Mouse (Mus musculus) liver, embryonic 12.5 days (tissue): Measurements from ENCODE around the gene Trpc7. TPM values are rescaled to one million over a fixed set of nuclear protein-coding genes. Genes with fewer than 3 reads are reported as not detected.
A peak's percentile ranks its signal among the peaks of the same experiment; 100 is the strongest.

Experiments used
- ATAC-seq: fragments of 200-750 bp; cut with Nextera tagmentation; 2 replicates; pipeline ENCODE4 v1.8.0; 2017; ENCODE audit warnings: moderate number of reproducible peaks, mild to moderate bottlenecking, moderate library complexity
- H3K27ac ChIP-seq: fragments of 300-500 bp; sonication (generic); 2 replicates; pipeline ENCODE4 v1.5.1; 2016; ENCODE audit warnings: mild to moderate bottlenecking
- H3K27me3 ChIP-seq: fragments of 300-500 bp; sonication (generic); replicated peaks from 2 replicates; pipeline ENCODE4 v1.6.1; 2016; ENCODE audit warnings: mild to moderate bottlenecking, moderate library complexity
- H3K36me3 ChIP-seq: fragments of 300-500 bp; sonication (generic); 2 replicates; pipeline ENCODE4 v1.6.1; 2016; ENCODE audit warnings: mild to moderate bottlenecking, moderate library complexity
- H3K4me1 ChIP-seq: fragments of 300-500 bp; sonication (generic); 2 replicates; pipeline ENCODE4 v1.6.1; 2016
- H3K4me2 ChIP-seq: fragments of 300-500 bp; sonication (generic); 2 replicates; pipeline ENCODE4 v1.6.1; 2016; ENCODE audit warnings: mild to moderate bottlenecking, moderate library complexity
- H3K4me3 ChIP-seq: fragments of 300-500 bp; sonication (generic); 2 replicates; pipeline ENCODE4 v1.5.1; 2016; ENCODE audit warnings: mild to moderate bottlenecking, moderate library complexity
- H3K9ac ChIP-seq: fragments of 300-500 bp; sonication (generic); 2 replicates; pipeline ENCODE4 v1.6.1; 2016; ENCODE audit warnings: mild to moderate bottlenecking, moderate library complexity
- H3K9me3 ChIP-seq: fragments of 300-500 bp; sonication (generic); replicated peaks from 2 replicates; pipeline ENCODE4 v1.6.1; 2016; ENCODE audit warnings: mild to moderate bottlenecking, moderate library complexity
- WGBS: fragments of 180-500 bp; shearing (Covaris S2); methylation state at CpG from one replicate; pipeline ENCODE4 v1.1.7; 2016; ENCODE audit not compliant: insufficient replicate concordance; 5-methylcytosine and 5-hydroxymethylcytosine counted together
- polyA plus RNA-seq: library from polyadenylated mRNA; unstranded; fragments of >200 nt; fragmentation: Nextera tagmentation; extraction: Ambion mirVana; gene quantifications from 2 replicates; pipeline ENCODE4 v1.2.1, GENCODE M21; 2016

Gene Trpc7
- polyA plus RNA-seq, 1 experiment from 2014 or later, result not detected

- H3K36me3 ChIP-seq, result no peaks in the 10 kb centered on the region
- no peaks in the 10 kb centered on the region for H3K27me3 ChIP-seq
- H3K4me1 ChIP-seq, result no peaks in the 10 kb centered on the region
- no peaks in the 10 kb centered on the region for H3K9me3 ChIP-seq
- H3K4me3 ChIP-seq, result no peak overlapping the region
- no peak for ATAC-seq
- H3K27ac ChIP-seq, result no peak overlapping the region
- no peak overlapping the region for H3K4me2 ChIP-seq
- H3K9ac ChIP-seq, result no peak overlapping the region
- 62% methylated on average over 6 of the region's 6 CpGs for WGBS
Observed at GRCm38 (mm10) chr13:56862011-56862410, 33.8 kb downstream of the Trpc7 start.

GRCm38 (mm10) chr13:56854506-56854905, 41.3 kb downstream of the Trpc7 start:
- no peak for ATAC-seq
- Histone ChIP-seq H3K27ac (no peak overlapping the region), H3K9me3 (no peaks in the 10 kb centered on the region), H3K27me3 (no peaks in the 10 kb centered on the region), H3K9ac (no peak overlapping the region), H3K4me3 (no peak overlapping the region), H3K4me1 (no peaks in the 10 kb centered on the region), H3K4me2 (no peak overlapping the region), H3K36me3 (no peaks in the 10 kb centered on the region)
- 57% methylated on average over 8 of the region's 8 CpGs for WGBS

GRCm38 (mm10) chr13:56853436-56853835, 42.4 kb downstream of the Trpc7 start:
- H3K9me3 ChIP-seq, result no peaks in the 10 kb centered on the region
- no peak for ATAC-seq
- no peak overlapping the region for H3K4me2 ChIP-seq
- H3K27ac ChIP-seq, result no peak overlapping the region
- no peaks in the 10 kb centered on the region for H3K36me3 ChIP-seq
- H3K4me3 ChIP-seq, result no peak overlapping the region
- no peaks in the 10 kb centered on the region for H3K27me3 ChIP-seq
- H3K4me1 ChIP-seq, result no peaks in the 10 kb centered on the region
- WGBS, result 54% methylated on average over 5 of the region's 5 CpGs
- H3K9ac ChIP-seq, result no peak overlapping the region

GRCm38 (mm10) chr13:56845866-56846265, 49.9 kb downstream of the Trpc7 start:
- no peaks in the 10 kb centered on the region for H3K36me3 ChIP-seq
- H3K4me3 ChIP-seq, result no peak overlapping the region
- H3K4me2 ChIP-seq, result no peak overlapping the region
- 55% methylated on average over 3 of the region's 3 CpGs for WGBS
- H3K9ac ChIP-seq, result no peak overlapping the region
- no peaks in the 10 kb centered on the region for H3K9me3 ChIP-seq
- H3K27ac ChIP-seq, result no peak overlapping the region
- H3K4me1 ChIP-seq, result no peaks in the 10 kb centered on the region
- ATAC-seq, result no peak
- H3K27me3 ChIP-seq, result no peaks in the 10 kb centered on the region

GRCm38 (mm10) chr13:56815471-56815870, 80.3 kb downstream of the Trpc7 start:
- ATAC-seq, result no peak
- Histone ChIP-seq H3K36me3 (no peaks in the 10 kb centered on the region), H3K27ac (no peak overlapping the region), H3K9me3 (no peaks in the 10 kb centered on the region), H3K4me1 (no peaks in the 10 kb centered on the region), H3K9ac (no peak overlapping the region), H3K4me3 (no peak overlapping the region), H3K4me2 (no peak overlapping the region), H3K27me3 (no peaks in the 10 kb centered on the region)
- WGBS, result 72% methylated on average over 12 of the region's 12 CpGs

GRCm38 (mm10) chr13:56806776-56807490, 88.9 kb downstream of the Trpc7 start:
- WGBS, result 7% methylated on average over 27 of the region's 27 CpGs
- no peak overlapping the region for H3K27ac ChIP-seq
- H3K27me3 ChIP-seq, result no peaks in the 10 kb centered on the region
- no peaks in the 10 kb centered on the region for H3K4me1 ChIP-seq
- H3K9me3 ChIP-seq, result no peaks in the 10 kb centered on the region
- H3K4me2 ChIP-seq, result peak overlapping the region; percentile 56
- H3K9ac ChIP-seq, result no peak overlapping the region
- ATAC-seq, result no peak
- no peaks in the 10 kb centered on the region for H3K36me3 ChIP-seq
- H3K4me3 ChIP-seq, result 0 out of 2 replicates have a peak overlapping the region, but pooled peaks have one; percentile 20

- H3K36me3 ChIP-seq, result no peaks in the 10 kb centered on the region
- H3K9ac ChIP-seq, result no peak overlapping the region
- 64% methylated on average over 3 of the region's 3 CpGs for WGBS
- ATAC-seq, result no peak
- no peaks in the 10 kb centered on the region for H3K4me1 ChIP-seq
- H3K9me3 ChIP-seq, result no peaks in the 10 kb centered on the region
- no peak overlapping the region for H3K4me2 ChIP-seq
- no peak overlapping the region for H3K4me3 ChIP-seq
- H3K27me3 ChIP-seq, result no peaks in the 10 kb centered on the region
- no peak overlapping the region for H3K27ac ChIP-seq
Observed at GRCm38 (mm10) chr13:56805131-56805530, 90.7 kb downstream of the Trpc7 start.

- Histone ChIP-seq H3K4me3 (no peak overlapping the region), H3K4me2 (no peak overlapping the region), H3K9ac (no peak overlapping the region), H3K36me3 (no peaks in the 10 kb centered on the region), H3K4me1 (no peaks in the 10 kb centered on the region), H3K27ac (no peak overlapping the region), H3K27me3 (no peaks in the 10 kb centered on the region), H3K9me3 (no peaks in the 10 kb centered on the region)
- no peak for ATAC-seq
- 71% methylated on average over 7 of the region's 7 CpGs for WGBS
Observed at GRCm38 (mm10) chr13:56797459-56797858, 98.3 kb downstream of the Trpc7 start.

GRCm38 (mm10) chr13:56795501-56795900, 100.3 kb downstream of the Trpc7 start:
- 69% methylated on average over 7 of the region's 7 CpGs for WGBS
- Histone ChIP-seq H3K9ac (no peak overlapping the region), H3K4me1 (no peaks in the 10 kb centered on the region), H3K9me3 (no peaks in the 10 kb centered on the region), H3K27ac (no peak overlapping the region), H3K36me3 (no peaks in the 10 kb centered on the region), H3K4me2 (no peak overlapping the region), H3K27me3 (no peaks in the 10 kb centered on the region), H3K4me3 (no peak overlapping the region)
- no peak for ATAC-seq

- H3K4me3 ChIP-seq, result no peak overlapping the region
- no peak for ATAC-seq
- no peaks in the 10 kb centered on the region for H3K4me1 ChIP-seq
- no peak overlapping the region for H3K9ac ChIP-seq
- no peaks in the 10 kb centered on the region for H3K9me3 ChIP-seq
- no peak overlapping the region for H3K27ac ChIP-seq
- 56% methylated on average over 7 of the region's 7 CpGs for WGBS
- no peaks in the 10 kb centered on the region for H3K27me3 ChIP-seq
- no peak overlapping the region for H3K4me2 ChIP-seq
- no peaks in the 10 kb centered on the region for H3K36me3 ChIP-seq
Observed at GRCm38 (mm10) chr13:56794441-56794840, 101.4 kb downstream of the Trpc7 start.

- H3K4me3 ChIP-seq, result no peak overlapping the region
- H3K9ac ChIP-seq, result no peak overlapping the region
- H3K27me3 ChIP-seq, result no peaks in the 10 kb centered on the region
- 76% methylated on average over 3 of the region's 3 CpGs for WGBS
- H3K4me2 ChIP-seq, result no peak overlapping the region
- no peaks in the 10 kb centered on the region for H3K36me3 ChIP-seq
- H3K27ac ChIP-seq, result no peak overlapping the region
- no peak for ATAC-seq
- no peaks in the 10 kb centered on the region for H3K9me3 ChIP-seq
- H3K4me1 ChIP-seq, result no peaks in the 10 kb centered on the region
Observed at GRCm38 (mm10) chr13:56792844-56793243, 102.9 kb downstream of the Trpc7 start.

GRCm38 (mm10) chr13:56790683-56791082, 105.1 kb downstream of the Trpc7 start:
- no peak overlapping the region for H3K4me3 ChIP-seq
- no peaks in the 10 kb centered on the region for H3K9me3 ChIP-seq
- no peaks in the 10 kb centered on the region for H3K4me1 ChIP-seq
- H3K36me3 ChIP-seq, result no peaks in the 10 kb centered on the region
- H3K27ac ChIP-seq, result no peak overlapping the region
- WGBS, result 77% methylated on average over 3 of the region's 3 CpGs
- no peak for ATAC-seq
- no peak overlapping the region for H3K4me2 ChIP-seq
- no peak overlapping the region for H3K9ac ChIP-seq
- no peaks in the 10 kb centered on the region for H3K27me3 ChIP-seq

GRCm38 (mm10) chr13:56782621-56783020, 113.2 kb downstream of the Trpc7 start:
- Histone ChIP-seq H3K4me2 (no peak overlapping the region), H3K9ac (no peak overlapping the region), H3K27me3 (0 out of 2 replicates have a peak, but pooled peaks cover 3% of the 10 kb centered on the region), H3K4me1 (no peaks in the 10 kb centered on the region), H3K9me3 (no peaks in the 10 kb centered on the region), H3K36me3 (no peaks in the 10 kb centered on the region), H3K4me3 (no peak overlapping the region), H3K27ac (no peak overlapping the region)
- ATAC-seq, result no peak
- 50% methylated on average over 1 of the region's 1 CpGs for WGBS
